Mouse (Mus musculus): Measurements from ENCODE around the gene Slit3. TPM values are rescaled to one million over a fixed set of nuclear protein-coding genes. Genes with fewer than 3 reads are reported as not detected.

Slit3 gene
- polyA plus RNA-seq, 1 experiment from 2014 or later = 22.2 TPM

GRCm38 (mm10) chr11:35601652-35602240, 480.7 kb downstream of the Slit3 start:
- H3K4me1 ChIP-seq = peaks cover 18% of the 10 kb centered on the region; the same call in 1 of the 2 replicates
- no peak for DNase-seq (ENCODE audit: low spot score)
- no peaks in the 10 kb centered on the region for H3K9me3 ChIP-seq
- H3K27ac ChIP-seq = no peak overlapping the region
- no peaks in the 10 kb centered on the region for H3K27me3 ChIP-seq (ENCODE audit: insufficient read depth, poor library complexity, severe bottlenecking)
- whole genome bisulfite sequencing = 66% methylated on average over 10 of the region's 10 CpGs
- peaks cover 23% of the 10 kb centered on the region for H3K36me3 ChIP-seq
- H3K4me3 ChIP-seq = no peak overlapping the region

DNA sequence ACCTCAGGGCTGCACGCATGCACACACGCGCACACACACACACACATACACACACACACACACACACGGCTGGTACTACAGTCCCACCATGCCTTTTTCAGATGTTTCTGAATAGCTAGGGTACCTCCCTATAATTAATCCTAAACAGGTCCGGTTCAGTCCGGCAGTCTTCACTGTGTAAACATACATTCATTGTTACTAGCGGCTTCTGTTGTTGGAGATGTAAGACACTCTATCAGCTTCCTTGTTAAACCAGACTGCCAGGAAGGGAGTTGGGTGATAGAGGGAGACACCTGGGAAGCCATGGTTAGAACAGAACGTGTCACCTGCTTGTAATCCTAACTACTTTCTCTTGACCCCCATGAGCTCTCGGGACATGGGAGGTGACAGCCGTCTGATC, 481.6 kb downstream of the Slit3 start:
- peaks cover 22% of the 10 kb centered on the region for H3K36me3 ChIP-seq
- no peak for DNase-seq (ENCODE audit: low spot score)
- no peaks in the 10 kb centered on the region for H3K9me3 ChIP-seq
- no peak overlapping the region for H3K4me3 ChIP-seq
- WGBS = 76% methylated on average over 10 of the region's 10 CpGs
- H3K4me1 ChIP-seq = peaks cover 20% of the 10 kb centered on the region; the same call in 1 of the 2 replicates
- H3K27me3 ChIP-seq (ENCODE audit: insufficient read depth, poor library complexity, severe bottlenecking) = no peaks in the 10 kb centered on the region
- no peak overlapping the region for H3K27ac ChIP-seq

GRCm38 (mm10) chr11:35603946-35604345, 482.9 kb downstream of the Slit3 start:
- H3K36me3 ChIP-seq = peaks cover 20% of the 10 kb centered on the region
- 72% methylated on average over 6 of the region's 6 CpGs for WGBS
- peaks cover 17% of the 10 kb centered on the region; the same call in 1 of the 2 replicates for H3K4me1 ChIP-seq
- H3K9me3 ChIP-seq = no peaks in the 10 kb centered on the region
- H3K27ac ChIP-seq = no peak overlapping the region
- H3K27me3 ChIP-seq (ENCODE audit: insufficient read depth, poor library complexity, severe bottlenecking) = no peaks in the 10 kb centered on the region
- no peak overlapping the region for H3K4me3 ChIP-seq
- no peak for DNase-seq (ENCODE audit: low spot score)

DNA sequence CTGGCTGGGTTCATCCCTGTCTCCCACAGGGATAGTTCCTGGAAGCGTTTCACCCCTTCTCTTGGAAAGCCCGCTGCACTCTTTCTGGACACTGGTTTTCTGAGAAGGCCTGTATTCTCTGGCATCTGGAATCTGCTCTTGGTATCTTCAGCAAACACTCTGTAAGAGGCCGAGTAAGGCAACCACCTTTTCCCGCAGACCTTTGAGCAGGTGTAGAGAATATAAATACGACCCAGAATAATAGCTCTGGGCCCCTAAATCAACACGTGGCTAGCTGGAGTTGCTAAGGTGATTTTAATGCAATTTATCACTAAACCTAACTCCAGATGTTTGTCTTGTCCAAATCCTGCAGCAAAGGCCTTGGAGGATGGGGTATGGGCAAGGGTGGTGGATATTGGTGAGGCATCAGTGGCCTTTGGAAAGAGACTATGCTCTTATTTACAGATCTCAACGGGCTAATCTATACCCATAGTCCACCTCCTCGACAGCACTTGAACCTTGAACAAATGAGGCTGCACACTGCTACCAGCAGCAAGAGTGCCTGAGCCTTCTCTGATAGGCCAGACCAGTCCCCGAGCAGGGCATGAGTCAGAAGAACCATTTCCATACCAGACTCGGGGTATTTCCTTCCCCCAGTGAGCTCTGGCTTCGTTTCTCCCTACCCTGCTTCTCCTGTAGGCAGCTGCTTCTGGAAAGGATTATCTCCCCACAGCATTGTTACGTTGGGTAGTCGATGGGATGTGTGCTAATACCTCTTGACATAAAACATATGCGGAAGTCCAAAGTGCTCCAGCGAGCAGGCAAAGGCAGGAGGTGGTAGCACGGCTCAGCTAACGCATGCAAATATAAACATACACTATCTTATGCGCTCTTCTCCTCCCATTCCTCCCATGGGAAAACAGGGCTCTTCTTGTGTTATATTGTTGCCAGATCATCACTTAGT, 484.1 kb downstream of the Slit3 start:
- WGBS = 72% methylated on average over 18 of the region's 18 CpGs

GRCm38 (mm10) chr11:35607191-35607590, 486.2 kb downstream of the Slit3 start:
- Histone ChIP-seq H3K9me3 (no peaks in the 10 kb centered on the region), H3K27ac (no peak overlapping the region), H3K4me1 (peaks cover 13% of the 10 kb centered on the region), H3K36me3 (peaks cover 23% of the 10 kb centered on the region), H3K4me3 (no peak overlapping the region), H3K27me3 (ENCODE audit: insufficient read depth, poor library complexity, severe bottlenecking) (peaks cover 7% of the 10 kb centered on the region; the same call in 1 of the 2 replicates)
- DNase-seq (ENCODE audit: low spot score) = no peak
- WGBS = 65% methylated on average over 4 of the region's 4 CpGs

More for the DNA sequence above, 484.1 kb downstream of the Slit3 start:
- no peak for DNase-seq (ENCODE audit: low spot score)
- no peak overlapping the region for H3K4me3 ChIP-seq
- H3K27me3 ChIP-seq (ENCODE audit: insufficient read depth, poor library complexity, severe bottlenecking) = peaks cover 2% of the 10 kb centered on the region; the same call in 1 of the 2 replicates
- no peaks in the 10 kb centered on the region for H3K9me3 ChIP-seq
- peaks cover 15% of the 10 kb centered on the region for H3K36me3 ChIP-seq
- peaks cover 14% of the 10 kb centered on the region; the same call in 1 of the 2 replicates for H3K4me1 ChIP-seq
- no peak overlapping the region for H3K27ac ChIP-seq

- no peak overlapping the region for H3K27ac ChIP-seq
- H3K4me3 ChIP-seq = no peak overlapping the region
- peaks cover 7% of the 10 kb centered on the region; the same call in 1 of the 2 replicates for H3K27me3 ChIP-seq (ENCODE audit: insufficient read depth, poor library complexity, severe bottlenecking)
- H3K9me3 ChIP-seq = no peaks in the 10 kb centered on the region
- peaks cover 24% of the 10 kb centered on the region for H3K36me3 ChIP-seq
- H3K4me1 ChIP-seq = peaks cover 18% of the 10 kb centered on the region
- DNase-seq (ENCODE audit: low spot score) = no peak
- 78% methylated on average over 5 of the region's 5 CpGs for WGBS
These were observed 487.8 kb downstream of the Slit3 start for GRCm38 (mm10) chr11:35608794-35609193.

DNA sequence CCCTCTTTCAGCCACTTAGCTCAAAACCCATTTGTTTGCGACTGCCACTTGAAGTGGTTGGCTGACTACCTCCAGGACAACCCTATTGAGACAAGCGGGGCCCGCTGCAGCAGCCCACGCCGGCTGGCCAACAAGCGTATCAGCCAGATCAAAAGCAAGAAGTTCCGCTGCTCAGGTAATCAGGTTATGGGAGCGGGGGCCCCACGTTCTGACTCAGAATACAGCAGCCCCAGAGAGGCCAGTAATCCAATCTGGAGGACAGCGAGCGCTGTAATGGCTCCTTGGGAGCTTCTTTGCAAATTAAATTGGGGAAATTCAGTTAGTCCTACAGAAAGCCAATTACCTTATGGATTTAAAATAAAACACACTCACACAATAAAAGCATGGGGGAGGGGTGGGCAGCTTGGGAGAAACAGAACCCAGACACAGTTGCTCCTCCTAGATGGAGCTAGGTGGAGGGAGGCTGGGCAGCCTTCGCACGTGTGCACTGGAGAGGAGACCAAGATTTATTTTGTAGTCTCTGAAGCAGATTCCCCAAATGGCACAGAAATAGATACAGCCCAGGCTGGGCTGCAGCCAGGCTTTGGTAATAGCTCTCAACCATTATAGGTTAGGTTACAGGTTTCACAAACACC, 491.4 kb downstream of the Slit3 start:
- 42% methylated on average over 13 of the region's 13 CpGs for WGBS
- DNase-seq (ENCODE audit: low spot score) = no peak
- no peaks in the 10 kb centered on the region for H3K9me3 ChIP-seq
- peaks cover 7% of the 10 kb centered on the region; the same call in 1 of the 2 replicates for H3K27me3 ChIP-seq (ENCODE audit: insufficient read depth, poor library complexity, severe bottlenecking)
- H3K27ac ChIP-seq = no peak overlapping the region
- peaks cover 27% of the 10 kb centered on the region; the same call in 1 of the 2 replicates for H3K36me3 ChIP-seq
- peaks cover 15% of the 10 kb centered on the region for H3K4me1 ChIP-seq
- H3K4me3 ChIP-seq = no peak overlapping the region

GRCm38 (mm10) chr11:35614530-35614929, 493.5 kb downstream of the Slit3 start:
- no peak overlapping the region for H3K4me3 ChIP-seq
- H3K4me1 ChIP-seq = peaks cover 15% of the 10 kb centered on the region
- no peaks in the 10 kb centered on the region for H3K9me3 ChIP-seq
- 27% methylated on average over 3 of the region's 3 CpGs for WGBS
- no peak overlapping the region for H3K27ac ChIP-seq
- H3K27me3 ChIP-seq (ENCODE audit: insufficient read depth, poor library complexity, severe bottlenecking) = peaks cover 7% of the 10 kb centered on the region; the same call in 1 of the 2 replicates
- peaks cover 32% of the 10 kb centered on the region; the same call in 1 of the 2 replicates for H3K36me3 ChIP-seq
- DNase-seq (ENCODE audit: low spot score) = no peak

GRCm38 (mm10) chr11:35619421-35619820, 498.4 kb downstream of the Slit3 start:
- H3K4me3 ChIP-seq = no peak overlapping the region
- no peak for DNase-seq (ENCODE audit: low spot score)
- no peak overlapping the region for H3K27ac ChIP-seq
- peaks cover 21% of the 10 kb centered on the region; the same call in 1 of the 2 replicates for H3K36me3 ChIP-seq
- no peaks in the 10 kb centered on the region for H3K9me3 ChIP-seq
- 87% methylated on average over 14 of the region's 14 CpGs for WGBS
- H3K4me1 ChIP-seq = peaks cover 3% of the 10 kb centered on the region
- H3K27me3 ChIP-seq (ENCODE audit: insufficient read depth, poor library complexity, severe bottlenecking) = no peaks in the 10 kb centered on the region

GRCm38 (mm10) chr11:35622736-35623135, 501.7 kb downstream of the Slit3 start:
- H3K4me1 ChIP-seq = peaks cover 22% of the 10 kb centered on the region
- DNase-seq (ENCODE audit: low spot score) = no peak
- peaks cover 8% of the 10 kb centered on the region; the same call in 1 of the 2 replicates for H3K36me3 ChIP-seq
- WGBS = 88% methylated on average over 3 of the region's 3 CpGs
- no peak overlapping the region for H3K4me3 ChIP-seq
- no peak overlapping the region for H3K27ac ChIP-seq
- no peaks in the 10 kb centered on the region for H3K27me3 ChIP-seq (ENCODE audit: insufficient read depth, poor library complexity, severe bottlenecking)
- H3K9me3 ChIP-seq = no peaks in the 10 kb centered on the region

DNA sequence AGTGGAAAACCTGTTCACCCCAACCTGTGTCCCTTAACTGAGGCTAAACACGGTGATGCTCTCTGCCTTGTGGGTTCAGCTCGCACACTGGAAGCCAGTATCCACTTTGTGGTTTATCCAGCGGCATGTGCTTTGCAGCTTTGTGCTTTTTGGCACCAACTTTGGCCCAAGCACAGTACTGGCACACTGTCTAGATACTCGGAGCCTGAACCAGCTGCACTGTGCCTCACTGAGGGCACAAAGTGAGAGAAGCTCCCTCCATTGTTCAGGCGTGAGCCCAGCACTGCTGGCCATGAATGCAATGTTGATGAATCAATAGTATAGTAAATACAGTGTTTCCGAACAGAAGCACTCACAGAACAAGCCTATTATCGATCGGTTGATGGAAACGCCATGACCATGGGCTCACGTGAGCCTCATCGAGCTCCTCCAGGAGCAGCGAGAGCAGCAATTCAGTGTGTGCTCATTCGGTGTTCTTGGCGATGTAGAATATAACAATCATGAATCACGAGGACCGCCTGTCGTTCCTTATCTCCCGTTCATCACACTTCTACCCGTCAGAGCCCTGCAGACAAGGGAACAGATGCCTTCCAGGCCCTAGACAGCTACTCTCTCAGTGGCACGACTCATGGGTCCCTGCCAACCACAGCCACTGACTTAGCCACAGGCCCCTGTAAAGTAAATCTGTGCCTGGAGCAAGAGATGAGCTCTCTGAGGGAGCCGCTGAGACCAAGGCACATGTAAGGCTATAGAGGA, 503.7 kb downstream of the Slit3 start:
- WGBS = 67% methylated on average over 21 of the region's 21 CpGs
- H3K9me3 ChIP-seq = no peaks in the 10 kb centered on the region
- DNase-seq (ENCODE audit: low spot score) = no peak
- peaks cover 10% of the 10 kb centered on the region for H3K36me3 ChIP-seq
- H3K27me3 ChIP-seq (ENCODE audit: insufficient read depth, poor library complexity, severe bottlenecking) = no peaks in the 10 kb centered on the region
- peaks cover 22% of the 10 kb centered on the region for H3K4me1 ChIP-seq
- peak overlapping the region; percentile 42; the same call in 1 of the 2 replicates for H3K27ac ChIP-seq
- no peak overlapping the region for H3K4me3 ChIP-seq

GRCm38 (mm10) chr11:35625576-35625975, 504.6 kb downstream of the Slit3 start:
- peaks cover 22% of the 10 kb centered on the region for H3K4me1 ChIP-seq
- no peaks in the 10 kb centered on the region for H3K9me3 ChIP-seq
- DNase-seq (ENCODE audit: low spot score) = no peak
- H3K27me3 ChIP-seq (ENCODE audit: insufficient read depth, poor library complexity, severe bottlenecking) = no peaks in the 10 kb centered on the region
- peaks cover 18% of the 10 kb centered on the region for H3K36me3 ChIP-seq
- WGBS = 34% methylated on average over 6 of the region's 6 CpGs
- no peak overlapping the region for H3K4me3 ChIP-seq
- H3K27ac ChIP-seq = 0 out of 2 replicates have a peak overlapping the region, but pooled peaks have one; percentile 42
